Mouse (Mus musculus) layer of hippocampus, postnatal 36 days (tissue): ENCODE measurements around the gene Wfdc12. TPM values are rescaled to one million over a fixed set of nuclear protein-coding genes. Genes with fewer than 3 reads are reported as not detected.

Source experiments
- DNase-seq, 2 experiments: peaks; one replicate each; pipeline ENCODE4 v3.0.0; 2022
- total RNA-seq, 2 experiments: library from RNA; stranded (reverse); gene quantifications; 2 replicates each; pipeline ENCODE4 v1.2.3; 2021

Gene Wfdc12
- total RNA-seq, 2 experiments from 2014 or later = not detected

GRCm38 (mm10) chr2:164175850-164176249 lies 14.6 kb downstream of the Wfdc12 start:
- DNase-seq = no peak

GRCm38 (mm10) chr2:164174649-164175395 lies 15.6 kb downstream of the Wfdc12 start:
- peak; percentile 59 to 62 for DNase-seq

DNA sequence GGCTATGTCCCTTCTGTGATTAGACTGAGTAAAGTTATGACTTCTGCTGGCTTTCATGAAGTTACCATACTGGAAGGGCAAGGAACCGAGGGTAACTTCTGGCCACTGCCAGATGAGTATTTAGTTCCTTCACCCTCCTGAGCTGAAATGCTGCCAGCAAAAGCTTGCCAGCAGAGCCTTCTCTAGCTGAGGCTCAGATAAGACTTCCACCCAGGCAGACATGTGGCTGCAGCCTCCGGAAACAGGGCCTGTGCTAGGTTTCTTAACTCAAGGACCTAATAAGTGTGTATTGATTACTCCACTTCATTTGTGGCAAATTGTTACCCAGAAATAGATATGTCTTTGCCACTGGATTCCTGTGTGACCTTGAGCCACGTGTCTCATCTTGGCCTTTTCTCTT lies 17.0 kb downstream of the Wfdc12 start:
- DNase-seq = no peak

- no peak for DNase-seq
Measured at GRCm38 (mm10) chr2:164170902-164171301, 19.5 kb downstream of the Wfdc12 start, which contains the start of gene Kcns1. TSS of gene Kcns1 (minus strand) at chr2:164171113.

DNA sequence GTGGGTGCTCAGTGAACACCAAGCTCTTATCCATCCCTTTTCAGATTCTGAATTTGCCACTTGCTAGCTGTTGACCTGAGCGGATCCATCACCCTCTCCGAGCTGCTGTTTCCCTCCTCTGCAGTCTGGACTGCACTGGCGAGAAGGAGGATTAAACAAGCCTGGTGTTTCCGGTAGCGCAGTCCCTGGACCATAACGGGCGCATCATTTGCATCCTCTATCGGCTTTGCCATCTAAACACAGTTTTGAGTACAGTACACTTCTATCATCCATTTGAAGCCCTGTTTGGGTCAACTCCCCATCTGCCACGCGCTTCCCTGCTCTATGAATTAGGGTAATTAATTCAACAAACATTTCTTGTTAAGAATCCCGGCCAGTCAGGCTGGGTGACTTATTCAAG lies 20.1 kb downstream of the Wfdc12 start:
- no peak for DNase-seq

- DNase-seq = peak; percentile 12 to 17
Measured at GRCm38 (mm10) chr2:164168571-164168946, 21.8 kb downstream of the Wfdc12 start.

DNA sequence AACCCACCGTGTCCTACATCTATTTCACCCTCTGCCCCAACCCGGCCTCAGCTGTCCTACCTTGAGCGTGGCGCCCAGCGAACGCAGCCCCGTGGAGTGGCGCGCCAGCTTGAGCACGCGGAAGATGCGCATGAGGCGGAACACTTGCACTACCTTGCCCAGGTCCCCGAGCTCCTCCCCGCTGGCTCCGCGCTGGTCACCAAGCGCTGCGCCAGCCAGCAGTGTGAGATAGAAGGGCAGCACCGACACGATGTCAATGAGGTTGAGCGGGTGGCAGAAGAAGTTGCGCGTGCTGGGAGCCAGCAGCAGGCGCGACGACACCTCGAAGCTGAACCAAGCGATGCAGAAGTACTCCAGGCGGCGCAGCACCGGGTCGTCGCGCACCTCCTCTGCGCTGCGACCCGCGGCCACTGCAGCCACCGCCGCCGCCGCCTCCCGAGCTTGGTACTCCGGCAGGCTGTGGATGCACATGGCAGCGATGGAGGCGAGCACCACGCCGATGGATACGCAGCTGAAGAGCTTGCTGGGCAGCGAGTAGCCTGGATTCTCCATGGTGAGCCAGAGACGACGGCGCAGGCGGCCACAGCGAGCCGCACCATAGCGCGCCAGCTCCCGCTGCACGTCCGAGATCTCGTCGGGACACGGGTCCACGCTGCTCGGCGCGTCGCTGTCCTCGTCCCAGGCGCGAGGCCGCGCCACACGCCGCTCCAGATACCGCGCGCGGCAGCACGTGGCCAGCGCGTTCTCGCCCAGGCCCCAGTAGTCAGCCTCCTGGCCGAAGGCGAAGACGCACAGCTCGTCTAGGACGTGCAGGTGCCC lies 22.4 kb downstream of the Wfdc12 start:
- peak; percentile 11 to 13 for DNase-seq

DNA sequence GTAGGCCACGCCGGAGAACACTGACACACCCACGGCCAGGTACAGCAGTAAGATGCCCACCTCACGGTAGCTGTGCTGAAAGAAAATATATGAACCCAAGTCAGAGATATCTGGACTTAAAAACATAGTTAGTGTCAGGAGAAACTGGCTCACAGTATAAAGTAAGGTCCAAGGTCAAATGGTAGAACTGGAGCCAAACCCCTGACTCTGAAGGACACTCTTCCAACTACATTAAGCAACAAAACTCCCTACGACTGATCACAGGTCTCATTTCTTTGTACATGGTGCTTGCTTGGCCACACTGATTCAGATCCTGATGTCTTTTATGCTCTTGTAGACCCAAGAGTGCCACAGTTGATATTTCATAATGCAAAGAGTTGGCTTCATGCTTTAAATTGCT lies 25.5 kb downstream of the Wfdc12 start:
- no peak for DNase-seq

- no peak for DNase-seq
Measured at GRCm38 (mm10) chr2:164161515-164162055, 28.8 kb downstream of the Wfdc12 start.

- DNase-seq = no peak
Measured at GRCm38 (mm10) chr2:164158838-164159237, 31.6 kb downstream of the Wfdc12 start.

DNA sequence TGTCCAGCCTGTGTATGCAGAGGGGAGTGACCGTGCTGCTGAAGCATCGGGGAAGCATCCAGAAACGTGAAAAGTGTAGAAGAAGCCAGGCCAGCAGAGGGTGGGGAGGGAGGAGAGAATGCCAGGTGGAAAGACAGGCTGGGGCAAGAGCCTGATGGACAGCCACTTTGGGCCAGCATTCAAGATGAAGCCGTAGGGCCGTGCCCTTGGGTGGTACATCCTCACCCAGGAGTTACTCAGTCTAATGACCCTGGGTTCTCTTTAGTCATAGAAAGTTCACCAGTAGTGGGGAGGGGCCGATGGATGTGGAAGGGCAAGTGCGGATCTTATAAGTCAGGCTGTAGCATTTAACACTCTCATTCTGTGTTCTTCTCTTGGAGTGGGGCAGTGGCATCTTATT lies 34.2 kb downstream of the Wfdc12 start:
- no peak for DNase-seq

DNA sequence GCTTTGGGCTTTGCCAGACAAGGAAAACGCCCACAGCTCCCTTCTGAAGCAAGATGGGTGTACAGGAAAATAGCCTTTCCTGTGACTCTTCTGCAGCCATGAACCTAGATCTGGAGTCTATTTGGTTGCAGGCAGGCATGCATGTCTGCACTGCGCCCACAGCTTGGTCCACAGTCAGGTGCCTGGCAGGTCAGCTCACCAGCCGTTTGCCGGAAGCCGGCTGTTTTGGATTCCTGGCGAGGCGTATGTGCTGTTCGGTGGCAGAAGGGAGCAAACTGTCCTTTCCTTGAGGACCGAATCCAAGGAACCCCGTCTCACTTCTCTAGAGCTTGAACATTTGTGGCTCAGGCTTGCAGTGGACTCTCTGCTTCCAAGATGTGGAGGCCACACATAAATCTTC lies 36.4 kb downstream of the Wfdc12 start:
- DNase-seq = no peak

GRCm38 (mm10) chr2:164152341-164152740 lies 38.1 kb downstream of the Wfdc12 start:
- DNase-seq = no peak

GRCm38 (mm10) chr2:164150086-164150760 lies 40.2 kb downstream of the Wfdc12 start:
- DNase-seq = no peak

- no peak for DNase-seq
Measured at GRCm38 (mm10) chr2:164146556-164146955, 43.9 kb downstream of the Wfdc12 start.

DNA sequence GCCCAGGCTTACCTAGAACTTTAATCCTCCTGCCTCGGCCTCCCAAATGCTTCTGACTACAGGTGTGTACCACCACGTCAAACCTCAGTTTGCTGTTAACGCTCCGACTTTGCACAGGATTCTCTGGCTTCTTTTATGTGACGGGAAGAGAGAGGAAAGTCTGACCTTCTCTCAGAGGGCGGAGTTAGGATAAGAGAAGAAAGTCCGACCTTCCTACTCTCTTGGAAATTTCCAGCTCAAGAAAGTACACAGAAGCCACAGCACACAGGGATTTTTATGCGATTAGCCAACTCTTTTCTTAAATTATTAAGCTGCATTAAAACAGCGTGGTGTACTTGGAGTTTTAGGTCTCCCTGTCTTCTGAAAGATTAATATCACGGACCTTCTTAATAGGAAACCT lies 45.9 kb downstream of the Wfdc12 start:
- no peak for DNase-seq

GRCm38 (mm10) chr2:164144025-164144424 lies 46.4 kb downstream of the Wfdc12 start:
- no peak for DNase-seq

DNA sequence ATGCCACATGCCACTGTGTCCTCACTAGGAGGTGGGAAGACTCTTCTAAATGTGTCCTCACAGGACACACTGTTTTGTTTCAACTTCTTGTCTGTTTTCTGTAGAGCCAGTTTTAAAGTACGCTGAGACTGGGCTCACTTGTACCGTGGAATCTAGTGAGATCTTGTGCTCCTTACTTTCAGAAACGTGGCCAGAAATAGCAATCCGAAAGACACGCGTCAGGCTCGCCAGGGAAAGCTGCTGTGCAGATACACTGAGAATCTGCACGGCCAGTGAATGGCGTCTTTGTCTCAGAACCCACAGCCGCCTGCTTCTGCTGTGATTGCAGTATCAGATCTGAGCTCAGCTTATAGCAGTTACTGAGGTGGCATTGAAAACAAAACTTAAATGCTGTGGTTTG lies 48.4 kb downstream of the Wfdc12 start:
- peak; percentile 18 to 37 for DNase-seq
